Mouse (Mus musculus) hindbrain, postnatal 0 days (tissue): Measurements from ENCODE around the gene Slc5a5. TPM values are rescaled to one million over a fixed set of nuclear protein-coding genes. Genes with fewer than 3 reads are reported as not detected.
A peak's percentile ranks its signal among the peaks of the same experiment; 100 is the strongest.

Experiments used
- ATAC-seq: fragments of 200-750 bp; cut with Nextera tagmentation; 2 replicates; pipeline ENCODE4 v1.8.0; 2017; ENCODE audit warnings: mild to moderate bottlenecking, moderate TSS enrichment, moderate library complexity
- DNase-seq: peaks from one replicate; pipeline ENCODE4 v3.0.0-alpha.2; 2015; ENCODE audit warnings: low spot score
- H3K27ac ChIP-seq: fragments of 300-500 bp; sonication (generic); 2 replicates; pipeline ENCODE4 v1.5.1; 2014; ENCODE audit warnings: mild to moderate bottlenecking
- H3K27me3 ChIP-seq: fragments of 300-500 bp; sonication (generic); 2 replicates; pipeline ENCODE4 v1.6.1; 2014; ENCODE audit warnings: low read length, mixed read lengths; ENCODE audit not compliant: insufficient read depth
- H3K36me3 ChIP-seq: fragments of 300-500 bp; sonication (generic); 2 replicates; pipeline ENCODE4 v1.6.1; 2014; ENCODE audit warnings: low read length, mixed read lengths; ENCODE audit not compliant: insufficient read depth
- H3K4me1 ChIP-seq: fragments of 300-500 bp; sonication (generic); 2 replicates; pipeline ENCODE4 v1.6.1; 2014; ENCODE audit warnings: antibody characterized with exemption, low read length, mixed read lengths; ENCODE audit not compliant: insufficient read depth
- H3K4me2 ChIP-seq: fragments of 300-500 bp; sonication (generic); 2 replicates; pipeline ENCODE4 v1.6.1; 2014; ENCODE audit warnings: low read depth, mild to moderate bottlenecking, low read length, moderate library complexity, mixed read lengths
- H3K4me3 ChIP-seq: fragments of 300-500 bp; sonication (generic); 2 replicates; pipeline ENCODE4 v1.5.1; 2014; ENCODE audit warnings: low read length
- H3K9ac ChIP-seq: fragments of 300-500 bp; sonication (generic); replicated peaks from 2 replicates; pipeline ENCODE4 v1.6.1; 2014; ENCODE audit warnings: mild to moderate bottlenecking, low read length, moderate library complexity, mixed read lengths
- H3K9me3 ChIP-seq: fragments of 300-500 bp; sonication (generic); 2 replicates; pipeline ENCODE4 v1.6.1; 2016; ENCODE audit warnings: low read length, mixed read lengths
- CTCF ChIP-seq: IDR thresholded peaks from 2 replicates; pipeline ENCODE4 v1.5.1; 2016; ENCODE audit warnings: antibody characterized with exemption, control low read depth, low read depth
- WGBS: fragments of 180-500 bp; shearing (Covaris S2); extraction: QIAGEN DNeasy Blood & Tissue Kit; methylation state at CpG from one replicate; pipeline ENCODE4 v1.1.7; 2014; 5-methylcytosine and 5-hydroxymethylcytosine counted together
- polyA plus RNA-seq: library from polyadenylated mRNA; unstranded; fragments of >200 nt; fragmentation: Nextera tagmentation; extraction: Ambion mirVana; gene quantifications from 2 replicates; pipeline ENCODE4 v1.2.1, GENCODE M21; 2015
- total RNA-seq: library from RNA; depleted of rRNA; stranded (reverse); fragments of >200 nt; gene quantifications from 2 replicates; pipeline ENCODE4 v1.2.3, GENCODE M21; 2014

Gene Slc5a5
- total and polyA plus RNA-seq, 2 experiments from 2014 or later = 2.5 to 4.3 TPM

DNA sequence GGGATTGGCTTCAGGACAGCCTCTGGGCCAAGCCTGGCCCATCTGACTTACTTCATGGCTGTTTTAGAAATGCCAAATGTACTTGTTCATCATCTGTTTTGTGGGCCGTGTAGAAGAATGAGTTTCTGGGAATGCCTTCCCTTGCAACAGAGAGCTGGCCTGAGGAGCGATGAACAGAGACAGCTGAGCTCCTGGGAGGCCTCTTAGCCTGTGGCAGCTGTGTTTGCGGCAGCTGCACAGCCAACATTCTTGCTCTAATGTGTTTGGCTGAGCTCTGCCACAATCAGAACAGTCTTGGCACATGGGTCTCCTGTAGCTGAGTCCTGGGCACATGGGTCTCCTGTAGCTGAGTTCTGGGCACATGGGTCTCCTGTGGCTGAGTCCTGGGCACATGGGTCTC lies 35.5 kb upstream of the Slc5a5 start:
- H3K36me3 ChIP-seq = no peaks in the 10 kb centered on the region; the same call in 1 of the 2 replicates
- H3K27ac ChIP-seq = no peak overlapping the region
- no peaks in the 10 kb centered on the region for H3K9me3 ChIP-seq
- 76% methylated on average over 3 of the region's 3 CpGs for WGBS
- H3K4me2 ChIP-seq = no peak overlapping the region
- H3K9ac ChIP-seq = no peak overlapping the region
- H3K4me3 ChIP-seq = no peak overlapping the region
- DNase-seq (peak; percentile 35), ATAC-seq (no peak)
- H3K27me3 ChIP-seq = no peaks in the 10 kb centered on the region
- no peaks in the 10 kb centered on the region for H3K4me1 ChIP-seq
- no peak for TF ChIP-seq CTCF

DNA sequence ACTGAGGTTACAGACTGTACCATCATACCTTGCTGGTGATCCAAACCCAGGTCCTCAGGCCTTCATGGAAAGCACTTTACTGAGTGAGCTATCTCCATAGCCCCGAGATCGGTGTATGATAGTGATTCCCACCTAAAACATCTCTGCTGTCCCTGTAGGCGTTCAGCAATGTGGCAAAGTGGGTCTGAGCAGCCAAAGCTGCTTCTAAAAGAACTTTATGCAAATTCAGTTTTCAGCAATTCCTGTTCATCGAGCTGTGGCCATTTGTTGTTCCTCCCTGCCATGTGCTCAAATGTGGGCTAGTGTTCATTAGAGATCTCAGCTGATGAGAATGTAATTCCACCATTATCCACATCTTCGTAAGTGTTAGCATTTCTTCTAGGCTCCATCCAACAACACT lies 33.8 kb upstream of the Slc5a5 start:
- WGBS = 89% methylated on average over 5 of the region's 5 CpGs
- TF ChIP-seq CTCF = no peak
- no peak for ATAC-seq

DNA sequence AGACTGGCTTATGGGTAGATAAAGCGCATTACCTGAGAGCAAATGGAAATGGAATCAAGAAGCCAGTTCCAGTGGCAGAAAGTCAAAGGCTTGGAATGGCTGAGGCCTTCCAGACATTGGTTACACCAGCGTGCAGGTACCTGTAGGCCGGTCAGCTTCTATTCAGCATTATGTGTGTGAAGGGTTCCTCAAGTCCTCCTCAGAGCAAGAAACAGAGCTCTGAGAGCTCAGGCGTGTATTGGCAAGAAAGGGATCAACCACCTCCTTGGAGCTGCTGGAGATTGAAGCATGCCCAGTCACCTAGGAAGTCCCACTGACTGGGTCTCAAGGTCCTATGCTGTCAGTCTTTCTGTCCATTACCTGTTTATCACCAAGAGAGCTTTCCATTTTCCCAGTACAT lies 33.2 kb upstream of the Slc5a5 start:
- 93% methylated on average over 4 of the region's 4 CpGs for WGBS
- DNase-seq (no peak), ATAC-seq (no peak)
- no peaks in the 10 kb centered on the region for H3K9me3 ChIP-seq
- no peak for TF ChIP-seq CTCF
- no peaks in the 10 kb centered on the region for H3K27me3 ChIP-seq
- H3K4me2 ChIP-seq = no peak overlapping the region
- no peak overlapping the region for H3K9ac ChIP-seq
- no peak overlapping the region for H3K27ac ChIP-seq
- no peaks in the 10 kb centered on the region for H3K4me1 ChIP-seq
- no peak overlapping the region for H3K4me3 ChIP-seq
- H3K36me3 ChIP-seq = peaks cover 5% of the 10 kb centered on the region; the same call in 1 of the 2 replicates

More for the DNA sequence above, 33.8 kb upstream of the Slc5a5 start:
- H3K36me3 ChIP-seq = no peaks in the 10 kb centered on the region; the same call in 1 of the 2 replicates
- no peak overlapping the region for H3K4me3 ChIP-seq
- no peak overlapping the region for H3K27ac ChIP-seq
- DNase-seq = no peak
- H3K27me3 ChIP-seq = no peaks in the 10 kb centered on the region
- no peak overlapping the region for H3K4me2 ChIP-seq
- no peaks in the 10 kb centered on the region for H3K9me3 ChIP-seq
- H3K4me1 ChIP-seq = no peaks in the 10 kb centered on the region
- no peak overlapping the region for H3K9ac ChIP-seq

DNA sequence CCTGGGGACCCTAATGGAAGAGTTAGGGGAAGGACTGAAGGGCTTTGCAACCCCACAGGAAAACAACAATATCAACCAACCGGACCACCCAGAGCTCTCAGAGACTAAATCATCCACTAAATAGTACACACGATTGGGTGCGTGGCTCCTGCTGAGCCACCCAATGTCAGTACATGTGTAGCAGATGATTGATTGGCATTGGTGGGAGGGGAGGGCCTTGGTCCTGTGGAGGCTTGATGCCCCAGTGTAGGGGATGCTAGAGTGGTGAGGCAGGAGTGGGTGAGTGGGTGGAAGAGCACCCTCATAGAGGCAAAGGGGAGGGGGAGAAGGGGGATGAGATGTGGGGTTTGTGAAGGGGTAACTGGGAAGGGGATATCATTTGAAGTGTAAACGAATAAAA lies 31.6 kb upstream of the Slc5a5 start:
- DNase-seq = no peak
- no peak overlapping the region for H3K4me3 ChIP-seq
- H3K9ac ChIP-seq = no peak overlapping the region
- no peaks in the 10 kb centered on the region for H3K4me1 ChIP-seq
- TF ChIP-seq CTCF = no peak
- H3K27ac ChIP-seq = no peak overlapping the region
- no peaks in the 10 kb centered on the region for H3K27me3 ChIP-seq
- H3K4me2 ChIP-seq = no peak overlapping the region
- H3K9me3 ChIP-seq = no peaks in the 10 kb centered on the region
- WGBS = 89% methylated on average over 4 of the region's 4 CpGs
- no peak for ATAC-seq
- peaks cover 8% of the 10 kb centered on the region; the same call in 1 of the 2 replicates for H3K36me3 ChIP-seq

DNA sequence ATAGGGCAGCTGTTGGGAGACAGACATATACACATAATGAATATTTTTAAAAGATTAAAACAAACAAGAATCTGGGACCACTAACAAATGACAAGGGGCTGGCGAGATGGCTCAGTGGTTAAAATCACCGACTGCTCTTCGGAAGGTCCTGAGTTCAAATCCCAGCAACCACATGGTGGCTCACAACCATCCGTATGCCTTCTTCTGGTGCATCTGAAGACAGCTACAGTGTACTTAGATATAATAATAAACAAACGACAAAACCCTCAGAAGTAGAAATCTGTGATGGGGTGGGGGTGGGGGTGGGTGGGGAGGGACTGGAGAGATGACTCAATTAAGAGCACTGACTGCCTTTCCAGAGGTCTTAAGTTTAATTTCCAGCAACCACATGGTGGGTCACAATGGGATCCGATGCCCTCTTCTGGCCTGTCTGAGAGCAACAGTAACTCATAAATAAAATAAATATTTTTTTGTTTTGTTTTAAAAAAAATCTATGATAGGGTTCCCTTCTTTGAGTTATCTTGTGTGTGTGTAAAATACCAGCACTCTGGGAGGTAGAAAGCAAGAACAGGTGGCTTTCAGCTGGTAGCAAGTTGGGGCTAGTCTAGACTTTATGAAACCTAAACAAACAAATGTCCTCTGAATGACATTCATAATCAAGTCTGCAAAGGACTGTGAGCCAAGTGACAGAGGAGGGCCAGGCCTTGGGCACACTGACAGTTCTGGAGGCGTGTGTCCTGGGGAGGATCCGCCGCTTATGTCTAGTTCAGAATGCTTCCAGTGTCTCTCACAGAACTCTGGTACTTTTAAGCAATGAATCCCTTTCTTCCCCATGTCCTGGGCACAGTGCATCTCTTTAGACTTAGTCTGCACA lies 27.7 kb upstream of the Slc5a5 start:
- Histone ChIP-seq H3K27ac (no peak overlapping the region), H3K27me3 (no peaks in the 10 kb centered on the region), H3K9me3 (no peaks in the 10 kb centered on the region), H3K9ac (no peak overlapping the region), H3K4me1 (no peaks in the 10 kb centered on the region), H3K36me3 (peaks cover 39% of the 10 kb centered on the region), H3K4me2 (no peak overlapping the region), H3K4me3 (no peak overlapping the region)
- WGBS = 87% methylated on average over 9 of the region's 9 CpGs
- no peak for ATAC-seq
- TF ChIP-seq CTCF = no peak
- no peak for DNase-seq

DNA sequence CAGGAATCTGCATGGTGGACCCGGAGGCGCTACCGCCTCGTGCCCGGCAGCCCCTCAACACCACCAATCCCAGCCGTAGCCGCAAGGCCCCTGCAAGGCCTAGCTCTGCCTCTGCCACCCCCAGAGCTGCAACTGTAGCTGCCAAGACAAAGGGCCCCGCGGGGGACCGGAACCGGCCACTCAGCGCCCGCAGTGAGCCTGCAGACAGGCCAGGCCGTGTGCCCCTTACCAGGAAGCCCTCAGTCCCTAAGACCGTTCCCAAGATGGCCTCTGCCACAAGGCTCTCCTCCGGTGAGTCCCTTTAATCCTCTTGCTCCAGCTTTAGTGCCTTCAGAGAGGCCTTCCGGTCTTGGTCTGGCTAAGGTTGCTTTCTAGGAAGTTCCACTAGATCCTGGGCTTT lies 22.1 kb upstream of the Slc5a5 start:
- ATAC-seq = no peak
- Histone ChIP-seq H3K4me1 (no peaks in the 10 kb centered on the region), H3K36me3 (peaks cover 67% of the 10 kb centered on the region)

DNA sequence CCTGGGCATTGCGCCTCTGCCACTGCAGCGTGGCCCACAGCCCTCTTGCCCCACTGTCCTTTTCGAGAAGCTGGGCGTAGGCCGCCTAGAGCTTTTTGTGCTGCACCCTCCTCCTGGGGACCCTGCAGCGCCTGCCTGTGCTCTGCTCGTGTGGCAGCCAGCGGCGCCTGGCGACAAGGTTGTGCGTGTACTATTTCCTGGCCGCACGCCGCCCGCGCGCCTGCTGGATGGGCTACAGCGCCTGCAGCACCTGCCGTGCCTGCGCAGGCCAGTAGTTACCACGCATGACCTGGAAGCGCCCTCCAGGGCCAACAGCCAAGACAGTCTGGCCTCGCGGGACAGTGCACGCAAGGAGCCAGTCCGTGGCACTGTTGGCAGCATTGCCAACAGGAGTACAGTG lies 21.0 kb upstream of the Slc5a5 start:
- Histone ChIP-seq H3K27ac (no peak overlapping the region), H3K9me3 (no peaks in the 10 kb centered on the region), H3K4me1 (no peaks in the 10 kb centered on the region), H3K9ac (no peak overlapping the region), H3K27me3 (no peaks in the 10 kb centered on the region), H3K36me3 (peaks cover 64% of the 10 kb centered on the region), H3K4me3 (no peak overlapping the region), H3K4me2 (no peak overlapping the region)
- WGBS = 93% methylated on average over 26 of the region's 26 CpGs
- TF ChIP-seq CTCF = no peak
- ATAC-seq = no peak
- no peak for DNase-seq

More for the DNA sequence above, 22.1 kb upstream of the Slc5a5 start:
- no peaks in the 10 kb centered on the region for H3K27me3 ChIP-seq
- no peak for TF ChIP-seq CTCF
- H3K4me2 ChIP-seq = no peak overlapping the region
- H3K27ac ChIP-seq = no peak overlapping the region
- H3K4me3 ChIP-seq = no peak overlapping the region
- WGBS = 92% methylated on average over 17 of the region's 17 CpGs
- no peaks in the 10 kb centered on the region for H3K9me3 ChIP-seq
- DNase-seq = no peak
- H3K9ac ChIP-seq = no peak overlapping the region
